Mouse (Mus musculus): Measurements from ENCODE around the gene Tgfb3. TPM values are rescaled to one million over a fixed set of nuclear protein-coding genes. Genes with fewer than 3 reads are reported as not detected.

Tgfb3 gene
- polyA plus RNA-seq, 1 experiment from 2014 or later: 16.6 TPM

DNA sequence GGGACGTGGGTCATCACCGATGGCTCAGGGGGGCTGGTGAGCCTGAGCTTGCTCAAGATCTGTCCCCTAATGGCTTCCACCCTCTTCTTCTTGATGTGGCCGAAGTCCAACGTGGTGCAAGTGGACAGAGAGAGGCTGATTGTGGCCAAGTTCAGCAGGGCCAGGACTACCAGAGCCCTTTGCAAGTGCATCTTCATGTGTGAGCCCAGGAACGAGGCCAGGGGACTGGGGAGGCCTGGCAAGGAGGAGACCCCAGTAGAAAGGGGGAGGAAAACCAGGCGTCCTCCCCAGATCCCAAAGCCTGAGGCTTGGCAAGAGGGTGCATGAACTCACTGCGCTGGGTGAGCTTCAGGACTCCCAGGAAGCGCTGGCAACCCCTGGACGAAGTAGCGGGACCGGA, 1.1 kb downstream of the Tgfb3 start:
- no peak for TF ChIP-seq CTCF (IDR thresholded peaks at IDR 0.05; ENCODE audit: low read depth)
- Histone ChIP-seq H3K27me3 (ENCODE audit: insufficient read depth, low read length) (no peaks in the 10 kb centered on the region), H3K4me3 (replicated peaks; ENCODE audit: low read depth, low read length) (peak overlapping the region; percentile 52), H3K27ac (no peak overlapping the region), H3K4me2 (ENCODE audit: low read length) (peak overlapping the region; percentile 84), H3K4me1 (replicated peaks; ENCODE audit: insufficient read depth, low read length) (peaks cover 7% of the 10 kb centered on the region; the same call in 1 of the 2 replicates), H3K9ac (ENCODE audit: low read depth, low read length) (peak overlapping the region; percentile 66; the same call in 1 of the 2 replicates), H3K36me3 (ENCODE audit: insufficient read depth, low read length) (no peaks in the 10 kb centered on the region), H3K9me3 (replicated peaks; ENCODE audit: low read length) (no peaks in the 10 kb centered on the region)
- ATAC-seq (replicated peaks; ENCODE audit: low FRiP score, low read depth) (no peak), DNase-seq (ENCODE audit: low spot score) (peak; percentile 16)
- 16% methylated on average over 11 of the region's 11 CpGs for WGBS

DNA sequence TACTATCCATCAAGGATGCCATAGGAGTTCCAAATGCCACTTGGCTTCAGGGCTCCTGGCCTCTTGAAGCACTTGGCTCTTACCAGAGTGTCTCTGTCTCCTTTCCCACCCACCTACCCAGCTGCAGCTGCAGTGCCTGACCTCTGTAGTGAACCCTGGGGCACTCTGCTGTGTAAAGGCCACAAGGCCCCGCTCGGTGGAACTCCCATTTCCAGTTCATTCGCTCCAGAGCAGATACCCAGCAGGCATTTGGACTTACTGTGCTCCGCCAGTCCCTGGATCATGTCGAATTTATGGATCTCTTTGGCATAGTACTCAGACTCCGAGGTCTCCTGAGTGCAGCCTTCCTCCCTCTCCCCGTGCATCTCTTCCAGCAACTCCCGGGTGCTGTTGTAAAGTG, 1.5 kb downstream of the Tgfb3 start:
- peaks cover 7% of the 10 kb centered on the region; the same call in 1 of the 2 replicates for H3K4me1 ChIP-seq (replicated peaks; ENCODE audit: insufficient read depth, low read length)
- H3K4me3 ChIP-seq (replicated peaks; ENCODE audit: low read depth, low read length): peak overlapping the region; percentile 52
- no peak for TF ChIP-seq CTCF (IDR thresholded peaks at IDR 0.05; ENCODE audit: low read depth)
- ATAC-seq (replicated peaks; ENCODE audit: low FRiP score, low read depth) (no peak), DNase-seq (ENCODE audit: low spot score) (peak; percentile 44)
- peak overlapping the region; percentile 66; the same call in 1 of the 2 replicates for H3K9ac ChIP-seq (ENCODE audit: low read depth, low read length)
- H3K36me3 ChIP-seq (ENCODE audit: insufficient read depth, low read length): no peaks in the 10 kb centered on the region
- H3K27ac ChIP-seq: no peak overlapping the region
- peak overlapping the region; percentile 84 for H3K4me2 ChIP-seq (ENCODE audit: low read length)
- no peaks in the 10 kb centered on the region for H3K9me3 ChIP-seq (replicated peaks; ENCODE audit: low read length)
- 23% methylated on average over 8 of the region's 8 CpGs for whole genome bisulfite sequencing
- no peaks in the 10 kb centered on the region for H3K27me3 ChIP-seq (ENCODE audit: insufficient read depth, low read length)

DNA sequence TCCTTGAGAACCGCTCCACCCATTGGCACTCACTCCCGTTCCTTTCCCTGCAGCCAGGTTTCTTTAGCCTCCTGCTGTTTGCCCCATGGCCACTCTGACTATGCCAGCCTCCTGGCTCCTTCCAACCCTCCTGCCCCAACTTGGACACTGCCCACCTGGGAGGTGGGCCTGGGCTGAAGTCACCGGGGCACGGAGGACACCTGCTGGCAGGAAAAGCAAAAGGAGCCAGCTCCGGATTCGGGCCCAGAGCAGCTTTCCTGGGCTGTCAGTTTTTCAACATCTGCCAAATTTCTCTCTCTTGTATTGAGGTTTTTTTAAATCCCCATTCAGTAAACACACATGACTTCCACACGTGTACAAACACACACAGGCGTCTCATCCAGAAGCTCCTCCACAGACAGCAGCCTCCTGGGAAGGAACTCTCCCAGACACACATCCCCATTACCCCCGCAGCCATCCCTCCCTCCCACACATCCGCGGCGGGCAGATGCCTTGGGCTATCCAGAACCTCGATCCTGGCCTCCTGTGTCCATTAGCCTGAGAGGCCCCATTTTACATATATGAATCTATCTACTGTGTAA, 2.4 kb downstream of the Tgfb3 start:
- peak; percentile 70 for TF ChIP-seq CTCF (IDR thresholded peaks at IDR 0.05; ENCODE audit: low read depth)
- DNase-seq (ENCODE audit: low spot score) (peak; percentile 58), ATAC-seq (replicated peaks; ENCODE audit: low FRiP score, low read depth) (peak; percentile 18; the same call in 1 of the 2 replicates)
- Histone ChIP-seq H3K36me3 (ENCODE audit: insufficient read depth, low read length) (no peaks in the 10 kb centered on the region), H3K9ac (ENCODE audit: low read depth, low read length) (no peak overlapping the region), H3K4me3 (replicated peaks; ENCODE audit: low read depth, low read length) (peak overlapping the region; percentile 52), H3K27ac (no peak overlapping the region), H3K4me1 (replicated peaks; ENCODE audit: insufficient read depth, low read length) (peaks cover 7% of the 10 kb centered on the region; the same call in 1 of the 2 replicates), H3K9me3 (replicated peaks; ENCODE audit: low read length) (no peaks in the 10 kb centered on the region), H3K27me3 (ENCODE audit: insufficient read depth, low read length) (no peaks in the 10 kb centered on the region), H3K4me2 (ENCODE audit: low read length) (peak overlapping the region; percentile 84)
- WGBS: 10% methylated on average over 13 of the region's 13 CpGs

DNA sequence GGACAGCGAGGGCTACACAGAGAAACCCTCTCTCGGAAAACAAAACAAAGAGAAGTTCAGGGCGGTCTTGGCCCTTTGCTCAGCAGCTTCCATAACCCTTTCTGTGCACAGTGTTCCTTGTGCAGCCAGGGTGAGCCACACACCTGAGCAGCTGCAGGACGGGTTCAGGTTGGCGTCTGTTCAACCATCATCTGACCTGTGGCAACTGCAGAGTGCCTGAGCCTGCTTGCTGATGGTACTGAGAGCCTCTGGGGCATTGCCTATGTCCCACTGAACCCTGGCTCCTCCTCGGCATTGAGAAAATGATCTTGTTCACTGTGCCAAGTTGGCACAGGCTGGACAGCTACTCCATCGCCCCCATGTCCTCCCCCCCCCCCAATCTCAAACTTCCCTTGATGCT, 3.5 kb downstream of the Tgfb3 start:
- H3K36me3 ChIP-seq (ENCODE audit: insufficient read depth, low read length): no peaks in the 10 kb centered on the region
- DNase-seq (ENCODE audit: low spot score): no peak
- TF ChIP-seq CTCF (IDR thresholded peaks at IDR 0.05; ENCODE audit: low read depth): no peak
- peaks cover 7% of the 10 kb centered on the region; the same call in 1 of the 2 replicates for H3K4me1 ChIP-seq (replicated peaks; ENCODE audit: insufficient read depth, low read length)
- no peaks in the 10 kb centered on the region for H3K27me3 ChIP-seq (ENCODE audit: insufficient read depth, low read length)
- H3K9me3 ChIP-seq (replicated peaks; ENCODE audit: low read length): no peaks in the 10 kb centered on the region
- no peak overlapping the region for H3K4me3 ChIP-seq (replicated peaks; ENCODE audit: low read depth, low read length)
- H3K4me2 ChIP-seq (ENCODE audit: low read length): peak overlapping the region; percentile 16; the same call in 1 of the 2 replicates
- WGBS: 84% methylated on average over 7 of the region's 7 CpGs
- no peak overlapping the region for H3K27ac ChIP-seq
- H3K9ac ChIP-seq (ENCODE audit: low read depth, low read length): no peak overlapping the region
- no peak for ATAC-seq (replicated peaks; ENCODE audit: low FRiP score, low read depth)

DNA sequence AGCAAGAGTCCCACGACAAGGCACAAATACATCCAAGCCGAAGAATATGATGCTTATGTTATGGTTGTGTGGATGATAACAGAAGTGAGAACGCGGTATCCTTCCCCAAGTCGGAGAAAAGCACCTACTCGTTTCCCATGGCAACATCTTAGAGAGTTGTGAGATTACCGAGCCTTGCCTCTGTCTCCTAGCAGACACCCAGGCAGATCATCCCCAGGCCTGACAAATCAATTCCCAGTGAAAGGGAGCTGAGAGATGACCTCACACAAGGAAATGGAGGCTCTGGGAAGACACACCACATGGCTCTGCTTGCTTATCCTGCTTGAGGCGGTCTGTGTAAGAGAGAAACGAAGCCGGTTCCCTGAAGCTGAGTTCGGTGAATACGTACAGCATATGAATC, 4.2 kb downstream of the Tgfb3 start:
- H3K9ac ChIP-seq (ENCODE audit: low read depth, low read length): no peak overlapping the region
- ATAC-seq (replicated peaks; ENCODE audit: low FRiP score, low read depth) (no peak), DNase-seq (ENCODE audit: low spot score) (no peak)
- no peaks in the 10 kb centered on the region for H3K9me3 ChIP-seq (replicated peaks; ENCODE audit: low read length)
- no peak overlapping the region for H3K4me2 ChIP-seq (ENCODE audit: low read length)
- no peak overlapping the region for H3K4me3 ChIP-seq (replicated peaks; ENCODE audit: low read depth, low read length)
- TF ChIP-seq CTCF (IDR thresholded peaks at IDR 0.05; ENCODE audit: low read depth): no peak
- no peaks in the 10 kb centered on the region for H3K27me3 ChIP-seq (ENCODE audit: insufficient read depth, low read length)
- 92% methylated on average over 12 of the region's 12 CpGs for WGBS
- H3K36me3 ChIP-seq (ENCODE audit: insufficient read depth, low read length): no peaks in the 10 kb centered on the region
- H3K4me1 ChIP-seq (replicated peaks; ENCODE audit: insufficient read depth, low read length): peaks cover 7% of the 10 kb centered on the region; the same call in 1 of the 2 replicates
- no peak overlapping the region for H3K27ac ChIP-seq

DNA sequence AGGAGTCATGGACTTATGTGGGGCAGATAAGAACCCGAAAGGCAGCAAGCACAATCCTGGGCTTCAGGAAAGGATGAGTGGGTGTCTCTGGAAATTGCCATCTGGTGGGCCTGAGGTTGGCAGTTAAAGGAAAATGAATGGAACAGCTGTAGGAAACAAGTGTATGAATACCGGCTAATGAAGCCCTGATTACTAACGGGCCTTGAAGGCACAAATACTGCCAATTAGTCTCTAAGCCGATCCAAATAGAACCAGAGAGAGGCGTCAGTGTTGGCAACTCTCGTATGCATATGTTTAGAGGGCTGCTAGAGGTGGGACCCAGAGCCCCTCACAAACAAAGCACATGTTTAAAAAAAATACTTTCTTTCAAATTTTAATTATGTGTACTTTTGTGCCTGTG, 7.4 kb downstream of the Tgfb3 start:
- Histone ChIP-seq H3K27me3 (ENCODE audit: insufficient read depth, low read length) (no peaks in the 10 kb centered on the region), H3K36me3 (ENCODE audit: insufficient read depth, low read length) (0 out of 2 replicates have a peak, but pooled peaks cover 4% of the 10 kb centered on the region), H3K4me3 (replicated peaks; ENCODE audit: low read depth, low read length) (no peak overlapping the region), H3K9me3 (replicated peaks; ENCODE audit: low read length) (no peaks in the 10 kb centered on the region), H3K4me1 (replicated peaks; ENCODE audit: insufficient read depth, low read length) (peaks cover 7% of the 10 kb centered on the region; the same call in 1 of the 2 replicates), H3K9ac (ENCODE audit: low read depth, low read length) (no peak overlapping the region), H3K4me2 (ENCODE audit: low read length) (no peak overlapping the region), H3K27ac (no peak overlapping the region)
- no peak for TF ChIP-seq CTCF (IDR thresholded peaks at IDR 0.05; ENCODE audit: low read depth)
- DNase-seq (ENCODE audit: low spot score) (no peak), ATAC-seq (replicated peaks; ENCODE audit: low FRiP score, low read depth) (no peak)
- 93% methylated on average over 6 of the region's 6 CpGs for WGBS

All from kidney, postnatal 0 days (tissue).